Mouse (Mus musculus): ENCODE measurements around the gene 4930470P17Rik.

DNA sequence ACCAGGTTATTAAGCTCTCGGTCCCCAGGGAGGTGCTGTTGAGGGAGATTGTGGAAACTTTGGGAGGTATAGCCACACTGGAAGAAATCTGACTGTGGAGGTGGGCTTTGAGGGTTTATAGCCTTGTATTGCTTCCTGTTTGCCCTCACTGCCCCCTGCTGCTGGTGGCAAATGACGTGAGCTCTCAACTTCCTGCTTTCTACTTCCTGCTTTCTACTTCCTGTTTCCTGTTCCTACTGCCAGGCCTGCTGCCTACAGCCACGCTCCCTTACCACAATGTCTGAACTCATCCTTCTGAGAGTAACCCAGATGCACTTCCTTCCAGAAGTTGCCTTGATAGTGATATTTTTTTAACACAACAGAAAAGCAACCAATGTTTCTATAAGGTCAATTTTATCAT is 24.3 kb downstream of the 4930470P17Rik start:
- no peak for TF ChIP-seq TAL1 (IDR thresholded peaks at IDR 0.05; ENCODE audit: low read length)
- TF ChIP-seq GATA1 (IDR thresholded peaks at IDR 0.05; ENCODE audit: low read length), result no peak
